Mouse (Mus musculus) lung, embryonic 14.5 days (tissue): ENCODE measurements around the gene Hyal2. TPM values are rescaled to one million over a fixed set of nuclear protein-coding genes. Genes with fewer than 3 reads are reported as not detected.

Source experiments
- ATAC-seq: fragments of 200-750 bp; cut with Nextera tagmentation; 2 replicates; pipeline ENCODE4 v1.8.0; 2017; ENCODE audit warnings: mild to moderate bottlenecking, moderate TSS enrichment, moderate library complexity; ENCODE audit not compliant: insufficient read depth
- DNase-seq: peaks from one replicate; pipeline ENCODE4 v3.0.0-alpha.2; 2015
- H3K27ac ChIP-seq: fragments of 300-500 bp; sonication (generic); 2 replicates; pipeline ENCODE4 v1.5.1; 2014; ENCODE audit warnings: low read depth, mild to moderate bottlenecking, moderate library complexity
- H3K27me3 ChIP-seq: fragments of 300-500 bp; sonication (generic); 2 replicates; pipeline ENCODE4 v1.6.1; 2014; ENCODE audit warnings: low read length, control low read depth; ENCODE audit not compliant: insufficient read depth
- H3K36me3 ChIP-seq: fragments of 300-500 bp; sonication (generic); 2 replicates; pipeline ENCODE4 v1.6.1; 2014; ENCODE audit warnings: control low read depth; ENCODE audit not compliant: insufficient read depth
- H3K4me1 ChIP-seq: fragments of 300-500 bp; sonication (generic); 2 replicates; pipeline ENCODE4 v1.6.1; 2014; ENCODE audit warnings: antibody characterized with exemption, control low read depth; ENCODE audit not compliant: insufficient read depth
- H3K4me2 ChIP-seq: fragments of 300-500 bp; sonication (generic); 2 replicates; pipeline ENCODE4 v1.6.1; 2014; ENCODE audit warnings: mild to moderate bottlenecking
- H3K4me3 ChIP-seq: fragments of 300-500 bp; sonication (generic); 2 replicates; pipeline ENCODE4 v1.5.1; 2014; ENCODE audit warnings: low read depth, low read length
- H3K9ac ChIP-seq: fragments of 300-500 bp; sonication (generic); 2 replicates; pipeline ENCODE4 v1.6.1; 2014
- H3K9me3 ChIP-seq: fragments of 300-500 bp; sonication (generic); 2 replicates; pipeline ENCODE4 v1.6.1; 2016; ENCODE audit warnings: low read depth, low read length, control low read depth
- CTCF ChIP-seq: IDR thresholded peaks from 2 replicates; pipeline ENCODE4 v1.5.1; 2016; ENCODE audit warnings: antibody characterized with exemption, low read depth
- WGBS: fragments of 180-500 bp; shearing (Covaris S2); extraction: QIAGEN DNeasy Blood & Tissue Kit; methylation state at CpG from one replicate; pipeline ENCODE4 v1.1.7; 2014; 5-methylcytosine and 5-hydroxymethylcytosine counted together
- polyA plus RNA-seq: library from polyadenylated mRNA; unstranded; fragments of >200 nt; fragmentation: Nextera tagmentation; extraction: Ambion mirVana; gene quantifications from 2 replicates; pipeline ENCODE4 v1.2.1, GENCODE M21; 2014

Gene Hyal2
- polyA plus RNA-seq, 1 experiment from 2014 or later: 129 TPM

- H3K36me3 ChIP-seq: peaks cover 38% of the 10 kb centered on the region
These were observed 44.6 kb downstream of the Hyal2 start for GRCm38 (mm10) chr9:107612191-107612944.

GRCm38 (mm10) chr9:107612945-107613569 is 45.3 kb downstream of the Hyal2 start:
- Histone ChIP-seq H3K27ac (peak overlapping the region; percentile 96), H3K9ac (peak overlapping the region; percentile 66; the same call in 1 of the 2 replicates), H3K9me3 (no peaks in the 10 kb centered on the region), H3K4me1 (peaks cover 23% of the 10 kb centered on the region), H3K4me2 (peak overlapping the region; percentile 79), H3K4me3 (peak overlapping the region; percentile 34), H3K36me3 (peaks cover 45% of the 10 kb centered on the region), H3K27me3 (no peaks in the 10 kb centered on the region)
- ATAC-seq (peak; percentile 45; the same call in 1 of the 2 replicates), DNase-seq (peak; percentile 66)
- WGBS: 10% methylated on average over 12 of the region's 12 CpGs
- TF ChIP-seq CTCF: no peak; the same call in 1 of the 2 replicates

More at GRCm38 (mm10) chr9:107612191-107612944, 44.6 kb downstream of the Hyal2 start:
- 6% methylated on average over 44 of the region's 48 CpGs for WGBS
- peaks cover 28% of the 10 kb centered on the region for H3K4me1 ChIP-seq
- H3K9me3 ChIP-seq: no peaks in the 10 kb centered on the region
- peak overlapping the region; percentile 34 for H3K4me3 ChIP-seq
- H3K27me3 ChIP-seq: no peaks in the 10 kb centered on the region
- peak overlapping the region; percentile 66 for H3K9ac ChIP-seq
- peak overlapping the region; percentile 79 for H3K4me2 ChIP-seq
- peak; percentile 86 for ATAC-seq
- peak overlapping the region; percentile 96 for H3K27ac ChIP-seq
- peak; percentile 81 for TF ChIP-seq CTCF
- peak; percentile 99 for DNase-seq

GRCm38 (mm10) chr9:107615035-107615434 is 47.3 kb downstream of the Hyal2 start:
- H3K9ac ChIP-seq: no peak overlapping the region
- DNase-seq: no peak

GRCm38 (mm10) chr9:107617461-107617860 is 49.7 kb downstream of the Hyal2 start:
- DNase-seq: no peak
- H3K36me3 ChIP-seq: peaks cover 77% of the 10 kb centered on the region
- no peak overlapping the region; the same call in 1 of the 2 replicates for H3K27ac ChIP-seq

More at GRCm38 (mm10) chr9:107615035-107615434, 47.3 kb downstream of the Hyal2 start:
- Histone ChIP-seq H3K27me3 (no peaks in the 10 kb centered on the region), H3K27ac (no peak overlapping the region), H3K4me2 (no peak overlapping the region), H3K4me3 (no peak overlapping the region), H3K4me1 (peaks cover 28% of the 10 kb centered on the region), H3K9me3 (no peaks in the 10 kb centered on the region), H3K36me3 (peaks cover 65% of the 10 kb centered on the region)
- no peak for TF ChIP-seq CTCF
- 88% methylated on average over 4 of the region's 4 CpGs for WGBS
- ATAC-seq: no peak

DNA sequence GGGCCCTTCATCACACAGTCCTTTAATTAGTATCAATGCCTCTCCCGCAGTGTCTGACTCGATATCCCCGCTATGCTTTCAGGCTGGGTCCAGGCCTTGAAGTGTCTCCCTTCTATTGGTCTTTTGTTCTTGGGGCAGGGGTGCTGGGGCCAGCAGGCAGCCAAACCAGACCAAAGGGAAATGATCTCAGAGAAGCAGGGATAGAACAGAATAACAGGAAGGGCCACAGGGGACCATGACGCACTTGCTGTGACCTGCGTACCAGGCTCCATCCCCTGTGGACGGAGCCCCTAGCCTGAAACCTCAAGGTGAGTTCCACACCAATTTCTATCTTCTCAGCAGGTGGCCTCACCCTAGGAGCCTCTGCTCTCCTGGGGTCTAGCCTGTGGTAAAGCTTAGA is 50.4 kb downstream of the Hyal2 start:
- no peaks in the 10 kb centered on the region for H3K9me3 ChIP-seq
- no peak overlapping the region for H3K4me2 ChIP-seq
- peak overlapping the region; percentile 86 for H3K27ac ChIP-seq
- H3K4me3 ChIP-seq: no peak overlapping the region
- WGBS: 88% methylated on average over 6 of the region's 6 CpGs
- H3K27me3 ChIP-seq: no peaks in the 10 kb centered on the region
- H3K36me3 ChIP-seq: peaks cover 84% of the 10 kb centered on the region
- H3K9ac ChIP-seq: no peak overlapping the region
- DNase-seq (no peak), ATAC-seq (no peak)
- TF ChIP-seq CTCF: no peak
- H3K4me1 ChIP-seq: peaks cover 12% of the 10 kb centered on the region

More at GRCm38 (mm10) chr9:107617461-107617860, 49.7 kb downstream of the Hyal2 start:
- Histone ChIP-seq H3K9me3 (no peaks in the 10 kb centered on the region), H3K4me2 (no peak overlapping the region), H3K27me3 (no peaks in the 10 kb centered on the region), H3K9ac (no peak overlapping the region), H3K4me1 (peaks cover 12% of the 10 kb centered on the region), H3K4me3 (no peak overlapping the region)
- WGBS: 74% methylated on average over 2 of the region's 2 CpGs
- TF ChIP-seq CTCF: no peak
- ATAC-seq: no peak

DNA sequence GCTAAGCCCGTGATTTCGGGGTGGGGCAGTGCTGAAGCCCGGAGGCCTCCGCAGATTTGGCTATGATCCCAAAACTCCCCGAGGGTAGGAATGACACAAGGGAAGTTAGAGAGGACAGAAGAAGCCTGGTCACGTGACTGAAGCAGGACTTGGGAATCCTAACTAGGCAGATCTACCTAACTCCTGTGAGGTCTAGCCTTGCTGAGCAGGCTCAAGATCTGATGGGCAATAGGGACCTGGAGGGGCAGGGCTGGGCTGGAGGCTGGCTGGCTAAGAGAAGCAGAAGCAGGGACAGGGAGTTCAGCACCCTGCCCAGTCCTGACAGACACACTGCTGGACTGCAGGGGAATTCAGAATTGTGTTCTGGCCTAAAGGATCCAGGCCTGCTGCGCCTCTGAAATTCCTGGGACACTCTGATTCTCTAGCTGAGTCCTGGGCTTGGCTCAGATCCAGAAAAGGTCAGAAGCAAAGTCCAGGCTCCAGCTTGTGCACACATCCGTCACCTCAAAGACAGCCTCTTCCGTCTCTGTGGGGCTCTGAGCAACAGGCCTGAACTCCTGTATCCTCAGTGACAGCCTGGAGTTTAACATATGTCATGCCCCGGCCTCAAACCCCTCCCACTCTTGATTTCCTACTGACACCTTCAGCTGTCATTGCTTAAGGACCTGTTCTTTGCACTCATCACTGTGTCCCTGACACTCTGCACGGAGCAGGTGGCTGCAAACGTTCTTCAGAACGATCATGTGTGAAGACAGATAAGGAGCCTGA is 51.2 kb downstream of the Hyal2 start:
- 20% methylated on average over 13 of the region's 13 CpGs for WGBS
- Histone ChIP-seq H3K4me2 (peak overlapping the region; percentile 31; the same call in 1 of the 2 replicates), H3K27me3 (no peaks in the 10 kb centered on the region), H3K27ac (peak overlapping the region; percentile 86), H3K9me3 (no peaks in the 10 kb centered on the region), H3K4me1 (peaks cover 12% of the 10 kb centered on the region), H3K4me3 (no peak overlapping the region), H3K36me3 (peaks cover 87% of the 10 kb centered on the region), H3K9ac (peak overlapping the region; percentile 2; the same call in 1 of the 2 replicates)
- ATAC-seq (peak; percentile 86), DNase-seq (peak; percentile 92)
- TF ChIP-seq CTCF: no peak

- Histone ChIP-seq H3K9me3 (no peaks in the 10 kb centered on the region), H3K4me2 (no peak overlapping the region), H3K27me3 (no peaks in the 10 kb centered on the region), H3K4me3 (no peak overlapping the region), H3K36me3 (peaks cover 84% of the 10 kb centered on the region), H3K9ac (no peak overlapping the region), H3K27ac (peak overlapping the region; percentile 86; the same call in 1 of the 2 replicates), H3K4me1 (peaks cover 12% of the 10 kb centered on the region)
- WGBS: 42% methylated on average over 13 of the region's 13 CpGs
- no peak; the same call in 1 of the 2 replicates for ATAC-seq
- no peak for DNase-seq
- TF ChIP-seq CTCF: no peak
These were observed 51.8 kb downstream of the Hyal2 start for GRCm38 (mm10) chr9:107619546-107619879.
